Mouse (Mus musculus) T-helper 1 cell (primary cell): ENCODE results near the gene Prm2.

ENCODE experiments used
- in situ Hi-C: fragments of 300-600 bp; cut with MboI, MseI; formaldehyde crosslinking; loops from one replicate; pipeline ENCODE4 v1.15.1; 2025; ENCODE audit warnings: high pct_unique_total_duplicates

Prm2 gene

DNA sequence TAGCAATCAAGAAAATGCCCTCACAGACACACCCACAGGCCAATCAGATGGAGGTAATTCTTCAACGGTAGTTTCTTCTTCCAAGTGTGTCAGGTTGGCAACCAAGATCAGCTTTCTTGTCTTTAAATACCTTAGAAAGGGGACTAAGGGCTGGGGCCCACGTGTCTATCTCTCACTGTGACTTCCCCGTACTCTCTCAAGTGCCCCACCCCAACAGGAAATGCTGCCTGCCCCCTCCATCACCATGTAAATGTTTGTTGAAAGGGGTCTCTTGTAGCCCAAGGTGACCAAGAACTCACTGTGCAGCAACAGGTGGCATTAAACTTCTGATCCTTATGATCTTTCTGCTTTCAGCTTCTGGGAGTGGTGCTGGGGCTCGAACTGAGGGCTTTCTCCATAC is 17.8 kb upstream of the Prm2 start:
- in situ Hi-C loops, result loop anchor here (25.0 kb wide), 1 partner anchor 1976 kb away; the partner anchor contains the start of gene 1810013L24Rik

DNA sequence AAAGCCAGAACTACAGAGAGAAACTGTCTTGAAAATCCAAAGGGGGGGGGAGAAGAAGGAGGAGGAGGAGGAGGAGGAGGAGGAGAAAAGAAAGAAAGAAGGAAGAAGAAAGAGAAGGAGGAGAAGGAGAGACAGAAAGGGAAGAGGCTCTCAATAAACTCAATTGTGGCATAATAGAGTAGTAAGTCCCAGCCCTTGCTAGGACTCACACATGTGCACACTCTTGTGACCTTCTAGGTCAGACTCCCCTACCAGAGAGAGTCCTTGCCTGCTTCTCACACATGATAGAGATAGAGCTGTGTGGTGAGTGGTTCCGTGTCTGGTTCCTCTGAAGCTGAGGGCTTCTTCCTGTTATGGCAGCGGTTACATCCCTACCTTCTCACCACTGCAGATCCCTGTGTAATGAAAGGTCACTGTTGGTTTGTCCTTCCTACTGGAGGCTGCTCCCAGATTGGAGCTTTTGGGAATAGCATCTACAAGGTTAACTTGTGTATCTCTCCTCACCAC is 17.0 kb upstream of the Prm2 start, which contains the start of gene Gm11172:
Gene Gm11172 (plus strand): TSS at position 51 of the 507 bp plus-strand sequence.
- in situ Hi-C loops, result loop anchor here (25.0 kb wide), 1 partner anchor 1976 kb away; the partner anchor contains the start of gene 1810013L24Rik

DNA sequence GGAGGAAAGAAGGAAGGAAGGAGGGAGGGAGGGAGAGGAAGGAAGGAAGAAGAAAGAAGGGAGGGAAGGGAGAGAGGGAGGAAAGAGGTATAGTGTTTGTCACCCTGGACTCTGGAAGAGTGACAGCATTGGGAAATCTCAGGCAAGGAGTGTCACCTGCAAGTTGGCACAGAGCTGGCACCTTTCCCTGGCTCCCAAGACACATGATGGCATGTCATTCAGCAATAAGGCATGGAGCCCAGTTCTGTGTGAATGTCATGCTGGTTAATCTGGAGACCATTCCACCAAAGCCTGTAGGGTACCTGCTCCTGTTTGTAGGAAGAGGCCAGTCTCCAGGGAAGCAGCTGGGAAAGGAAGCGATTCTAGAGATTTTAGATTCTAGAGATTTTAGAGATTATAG is 14.4 kb upstream of the Prm2 start:
- in situ Hi-C loops, result loop anchor here (25.0 kb wide), 1 partner anchor 1973 kb away; the partner anchor contains the start of gene 1810013L24Rik

DNA sequence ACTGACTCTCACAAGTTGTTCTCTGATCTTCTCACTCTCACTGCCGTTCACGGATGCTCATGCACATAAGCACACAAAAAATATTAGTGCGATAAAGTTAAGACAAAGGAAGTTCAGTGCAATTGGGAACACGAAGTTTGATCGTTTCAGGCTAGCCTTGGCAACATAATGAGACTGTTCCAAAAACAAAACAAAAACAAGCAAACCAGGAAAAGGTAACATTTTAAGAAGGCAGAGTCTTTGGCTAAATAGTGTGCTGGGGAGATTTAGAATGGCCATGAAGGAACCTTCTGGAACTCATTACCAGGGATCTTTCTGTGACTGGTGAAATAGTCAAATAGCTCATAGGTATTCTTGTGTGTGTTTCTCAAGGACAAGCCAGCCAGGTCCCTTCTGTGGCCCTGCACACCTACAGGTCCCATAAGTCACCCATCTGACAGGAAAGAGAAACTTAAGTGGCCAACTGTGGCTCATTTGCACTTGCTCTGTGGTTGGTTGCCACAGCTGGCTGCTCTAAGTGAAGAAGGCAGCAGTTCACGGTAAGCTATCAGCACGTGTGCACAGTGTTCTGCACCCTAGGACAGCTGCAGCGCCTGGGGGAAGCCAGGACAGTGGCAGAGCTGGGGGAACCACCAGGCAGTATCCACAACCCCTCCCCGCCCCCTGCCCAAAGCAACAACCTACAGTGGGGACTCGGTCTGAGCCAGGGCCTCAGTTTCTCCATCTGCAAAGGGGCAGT is 10.0 kb upstream of the Prm2 start, which contains the start of gene Prm1:
Gene Prm1 (minus strand): TSS at position 51 of the 739 bp plus-strand sequence.
- in situ Hi-C loops, result loop anchor here (25.0 kb wide), 1 partner anchor 1969 kb away; the partner anchor contains the start of gene 1810013L24Rik

DNA sequence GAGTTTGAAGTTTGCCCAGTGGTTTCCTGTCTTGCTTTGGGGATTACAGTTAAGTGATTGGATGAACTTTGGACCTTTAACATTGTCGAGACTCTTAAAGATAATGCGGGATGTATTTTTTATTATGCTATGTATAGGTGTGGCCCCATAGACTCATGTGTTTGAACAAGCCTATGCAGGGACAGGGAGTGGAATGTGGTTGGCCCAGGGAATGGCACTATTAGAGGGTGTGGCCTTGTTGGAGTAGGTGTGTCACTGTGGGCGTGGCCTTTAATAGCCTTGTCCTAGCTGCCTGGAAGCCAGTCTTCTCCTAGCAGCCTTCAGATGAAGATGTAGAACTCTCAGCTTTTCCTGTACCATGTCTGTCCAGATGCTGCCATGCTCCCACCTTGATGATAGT is 6.5 kb upstream of the Prm2 start:
- in situ Hi-C loops, result loop anchor here (25.0 kb wide), 1 partner anchor 1965 kb away; the partner anchor contains the start of gene 1810013L24Rik

DNA sequence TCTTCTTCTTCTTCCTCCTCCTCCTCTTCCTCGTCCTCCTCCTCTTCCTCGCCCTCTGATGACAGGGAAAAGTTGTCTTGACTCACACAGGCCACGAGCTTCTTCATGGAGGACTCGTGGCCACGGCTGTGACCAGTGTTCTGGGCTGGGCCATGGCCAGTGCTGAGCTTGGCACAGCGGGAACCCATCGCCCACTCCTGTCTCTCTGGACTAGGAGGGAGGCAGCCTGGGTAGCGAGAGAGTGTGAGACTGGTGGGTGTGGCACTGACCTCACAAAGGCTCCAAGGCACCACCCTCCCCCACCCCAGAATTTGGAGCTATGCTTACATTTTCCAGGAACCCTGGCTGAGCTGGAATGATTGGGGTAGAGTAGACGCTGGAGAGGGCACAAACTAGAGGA is 5.2 kb downstream of the Prm2 start, which contains the start of gene Prm3:
Gene Prm3 (minus strand): TSS at position 213 of the 400 bp plus-strand sequence.
- in situ Hi-C loops, result no loop called here

DNA sequence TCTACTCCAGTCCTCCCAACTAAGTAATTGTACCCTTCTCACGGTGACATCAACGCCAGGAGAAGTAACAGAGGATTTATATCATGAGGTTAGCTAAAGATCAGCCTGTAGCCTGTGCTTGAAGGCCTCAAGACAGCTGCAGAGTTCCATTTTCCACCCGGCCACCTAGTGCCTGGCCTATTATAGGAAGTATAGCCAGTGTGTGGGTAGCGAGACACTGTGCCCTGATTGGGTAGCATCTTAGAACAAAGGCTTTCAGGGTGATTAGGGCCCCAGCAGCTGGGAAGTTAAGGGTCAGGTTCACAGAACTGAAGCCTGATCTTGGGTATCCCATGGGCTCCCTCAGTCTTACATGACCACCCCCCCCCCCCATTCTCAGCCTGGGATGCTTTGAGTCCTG is 7.1 kb downstream of the Prm2 start:
- in situ Hi-C loops, result loop anchor here (5.0 kb wide), 2 partner anchors 48 to 222 kb away; partner anchors contain the start of gene Rmi2

DNA sequence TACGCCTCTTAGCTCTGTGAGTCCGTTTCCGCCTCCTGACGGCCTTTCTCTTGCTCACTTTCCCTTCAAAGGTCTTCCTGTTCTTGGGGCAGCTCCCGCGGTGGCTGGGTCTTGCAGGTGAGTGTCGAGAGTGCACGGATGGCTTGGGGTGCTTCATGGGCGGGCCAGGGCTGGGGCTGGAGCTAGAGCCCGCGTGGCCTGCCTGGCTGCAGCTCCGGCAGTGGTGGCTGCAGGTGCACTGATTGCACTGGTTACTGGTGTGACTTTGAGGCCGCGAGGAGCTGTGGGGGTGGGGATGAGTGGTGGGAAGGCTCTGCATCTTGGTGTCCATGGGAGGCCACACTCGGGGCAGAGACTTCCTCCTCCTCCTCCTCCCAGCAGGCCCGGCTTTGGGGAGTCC is 7.7 kb downstream of the Prm2 start, which contains the start of gene Tnp2:
Gene Tnp2 (minus strand): TSS at position 390 of the 400 bp plus-strand sequence.
- in situ Hi-C loops, result loop anchor here (5.0 kb wide), 2 partner anchors 49 to 221 kb away; partner anchors contain the start of gene Rmi2

DNA sequence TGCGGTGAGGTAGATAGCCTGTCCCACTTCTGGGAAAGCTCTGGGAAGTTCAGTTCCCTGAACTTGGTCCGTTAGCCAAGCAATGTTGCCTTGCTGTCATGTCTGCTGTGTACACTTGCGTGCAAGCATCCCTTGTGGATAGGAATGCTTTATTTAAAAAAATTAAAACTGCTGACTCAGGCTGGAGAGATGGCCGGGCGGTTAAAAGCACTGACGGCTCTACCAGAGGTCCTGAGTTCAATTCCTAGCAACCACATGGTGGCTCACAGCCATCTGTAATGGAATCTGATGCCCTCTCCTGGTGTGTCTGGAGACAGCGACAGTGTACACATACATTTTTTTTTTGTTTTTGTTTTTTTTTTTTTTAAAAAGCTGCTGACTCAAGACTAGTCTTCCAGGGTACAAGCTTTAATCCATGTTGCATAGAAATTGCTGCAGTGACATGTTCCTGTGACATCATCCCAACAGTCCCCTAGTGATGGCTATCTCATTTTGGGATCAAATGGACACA is 8.3 kb downstream of the Prm2 start:
- in situ Hi-C loops, result loop anchor here (5.0 kb wide), 2 partner anchors 50 to 220 kb away; partner anchors contain the start of gene Rmi2

DNA sequence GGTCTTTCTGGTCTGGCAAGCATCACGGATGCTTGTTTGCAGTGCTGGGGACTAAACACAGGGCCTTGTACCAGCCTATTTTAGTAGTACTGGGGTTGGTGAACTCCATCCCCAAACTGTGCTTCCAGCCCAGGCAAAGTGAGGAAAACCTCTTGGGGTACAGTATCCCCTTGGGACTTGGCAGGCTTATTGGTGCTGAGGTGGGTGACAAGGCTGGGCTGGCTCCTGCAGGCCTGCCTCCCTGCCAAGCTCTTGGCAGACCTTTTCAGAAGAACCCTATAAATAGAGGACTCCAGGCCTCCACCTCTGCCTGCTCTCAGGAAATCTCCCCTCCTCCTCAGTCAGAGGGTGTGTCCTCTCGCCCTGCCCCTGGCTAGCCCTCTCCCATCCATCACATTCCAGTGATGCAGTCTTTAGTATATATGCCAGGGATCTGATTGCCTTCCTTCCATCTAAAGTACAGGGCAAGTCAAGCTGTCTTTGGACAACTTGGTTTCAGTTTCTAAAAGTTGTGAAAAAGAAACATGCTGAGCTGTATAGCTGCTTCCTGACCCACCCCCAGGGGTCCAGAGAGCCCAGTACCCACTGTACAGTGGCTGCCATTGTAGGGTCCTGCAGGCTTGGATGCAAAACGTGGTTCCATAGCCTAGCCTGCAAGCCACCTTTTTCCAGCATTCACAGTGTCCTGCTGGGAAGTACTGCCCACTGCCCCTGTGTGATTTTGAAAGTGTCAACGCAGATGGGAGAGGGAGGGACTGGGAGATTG is 9.0 kb downstream of the Prm2 start:
- in situ Hi-C loops, result loop anchor here (5.0 kb wide), 2 partner anchors 50 to 220 kb away; partner anchors contain the start of gene Rmi2

DNA sequence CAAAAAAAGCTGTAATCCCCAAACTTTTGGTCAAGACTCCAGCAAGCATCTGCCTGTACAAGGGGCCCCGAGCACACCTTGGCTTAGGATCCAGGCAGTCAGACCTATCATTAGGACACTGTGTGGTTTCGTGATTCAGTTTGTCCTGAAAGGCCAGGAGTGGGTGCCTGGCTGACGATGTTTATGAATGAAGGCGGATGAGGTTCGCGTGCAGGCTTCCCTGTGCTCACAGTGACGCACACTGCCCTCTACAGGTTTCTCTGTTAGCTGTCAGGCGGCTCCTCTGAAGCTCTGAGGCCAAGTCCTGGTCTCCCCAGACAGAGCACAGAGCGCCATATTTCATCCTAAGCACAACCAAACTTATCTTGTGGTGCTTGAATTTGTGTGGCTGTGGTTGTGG is 9.6 kb downstream of the Prm2 start:
- in situ Hi-C loops, result loop anchor here (5.0 kb wide), 2 partner anchors 51 to 219 kb away; partner anchors contain the start of gene Rmi2

DNA sequence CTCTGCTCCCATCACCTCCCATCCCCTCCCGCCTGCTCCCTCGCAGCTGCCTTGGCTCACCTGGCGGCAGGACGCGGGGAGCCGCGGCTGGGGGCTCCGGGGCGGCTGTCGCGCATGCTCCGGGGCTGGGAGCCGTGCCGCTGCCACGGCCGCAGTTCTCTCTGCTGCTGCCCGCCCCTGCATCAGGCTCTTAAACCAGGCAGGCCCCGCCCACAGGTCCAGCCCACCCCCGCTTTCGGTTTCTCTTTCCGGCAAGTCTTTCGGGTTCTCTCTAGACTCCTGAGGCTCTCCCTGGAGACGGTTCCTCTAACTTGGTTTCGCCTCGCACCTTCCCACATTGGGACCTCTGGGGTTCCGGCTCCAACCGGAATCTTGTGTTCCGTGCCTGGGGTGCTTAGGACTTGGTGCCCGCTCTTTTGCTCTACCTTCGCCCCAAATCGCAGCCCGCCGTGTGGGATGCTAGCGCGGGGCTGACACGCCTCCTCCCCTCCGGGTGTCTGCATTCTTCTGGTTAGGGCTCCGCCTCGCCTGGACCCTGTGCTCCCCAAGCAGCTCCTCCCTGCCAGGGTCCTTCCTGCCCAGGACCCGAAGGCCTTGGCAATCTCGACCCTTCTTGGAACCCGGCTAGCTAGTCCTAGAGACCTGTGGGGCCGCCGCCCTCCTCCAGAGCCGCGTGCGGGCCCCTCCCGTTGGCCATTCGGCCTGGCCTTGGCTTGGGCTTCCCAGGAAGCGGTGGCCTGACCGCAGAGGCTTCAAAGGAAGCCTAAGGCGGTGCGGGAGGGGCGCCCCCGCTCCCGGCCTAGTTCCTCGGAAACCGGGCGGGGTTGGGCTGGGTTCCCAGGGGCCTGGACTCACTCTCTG is 10.3 kb downstream of the Prm2 start, which contains the start of gene Socs1:
Gene Socs1 (minus strand): TSS at position 166 of the 861 bp plus-strand sequence.
- in situ Hi-C loops, result loop anchor here (5.0 kb wide), 2 partner anchors 52 to 218 kb away; partner anchors contain the start of gene Rmi2

DNA sequence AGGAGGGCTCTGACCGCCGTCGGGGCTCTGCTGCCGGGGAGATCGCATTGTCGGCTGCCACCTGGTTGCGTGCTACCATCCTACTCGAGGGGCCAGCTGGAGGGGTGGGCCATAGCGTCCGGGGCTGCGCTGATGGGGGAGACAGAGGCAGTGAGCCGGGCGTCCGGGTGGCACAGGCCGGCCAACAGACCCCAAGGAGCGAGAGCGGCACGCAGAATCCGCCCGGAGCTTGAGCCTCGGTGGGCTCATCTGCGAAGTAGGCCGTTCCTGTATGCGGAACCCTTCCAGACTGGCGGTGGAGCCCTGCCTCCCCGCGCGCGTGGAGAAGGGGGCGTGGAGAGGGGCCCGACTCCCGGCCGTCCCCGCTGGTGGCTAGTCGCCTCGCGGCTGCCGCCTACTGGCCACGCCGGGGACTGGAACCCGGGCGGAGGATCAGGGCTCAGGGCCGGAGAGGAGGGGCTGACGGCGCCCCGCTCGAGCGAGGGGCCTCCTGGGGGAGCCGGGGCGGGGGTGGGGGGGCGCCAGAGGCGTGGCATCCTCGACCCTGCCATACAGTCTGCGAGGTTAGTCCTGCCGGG is 11.1 kb downstream of the Prm2 start:
- in situ Hi-C loops, result loop anchor here (5.0 kb wide), 2 partner anchors 52 to 218 kb away; partner anchors contain the start of gene Rmi2

DNA sequence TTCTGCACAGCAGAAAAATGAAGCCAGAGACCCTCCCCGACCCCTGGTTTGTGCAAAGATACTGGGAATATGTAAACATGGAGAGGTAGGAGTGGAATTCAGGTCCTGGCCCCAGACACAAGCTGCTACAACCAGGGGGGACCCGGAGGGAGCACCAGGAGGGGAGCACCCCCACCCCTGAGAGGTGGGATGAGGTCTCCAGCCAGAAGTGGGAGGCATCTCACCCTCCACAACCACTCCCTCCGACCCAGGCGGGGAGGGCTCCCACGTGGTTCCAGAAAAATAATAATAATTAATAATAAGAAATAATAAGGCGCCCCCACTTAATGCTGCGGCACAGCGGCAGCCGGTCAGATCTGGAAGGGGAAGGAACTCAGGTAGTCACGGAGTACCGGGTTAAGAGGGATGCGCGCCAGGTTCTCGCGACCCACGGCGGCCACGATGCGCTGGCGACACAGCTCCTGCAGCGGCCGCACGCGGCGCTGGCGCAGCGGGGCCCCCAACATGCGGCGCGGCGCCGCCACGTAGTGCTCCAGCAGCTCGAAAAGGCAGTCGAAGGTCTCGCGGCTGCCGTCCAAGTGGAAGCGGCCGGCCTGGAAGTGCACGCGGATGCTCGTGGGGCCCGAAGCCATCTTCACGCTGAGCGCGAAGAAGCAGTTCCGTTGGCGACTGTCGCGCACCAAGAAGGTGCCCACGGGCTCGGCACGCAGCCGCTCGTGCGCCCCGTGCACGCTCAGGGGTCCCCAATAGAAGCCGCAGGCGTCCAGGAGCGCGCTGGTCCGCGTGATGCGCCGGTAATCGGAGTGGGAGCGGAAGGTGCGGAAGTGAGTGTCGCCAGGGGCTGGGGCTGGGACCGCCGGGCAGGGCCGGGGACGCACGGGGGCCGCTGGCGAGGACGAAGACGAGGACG is 11.8 kb downstream of the Prm2 start:
- in situ Hi-C loops, result no loop called here

DNA sequence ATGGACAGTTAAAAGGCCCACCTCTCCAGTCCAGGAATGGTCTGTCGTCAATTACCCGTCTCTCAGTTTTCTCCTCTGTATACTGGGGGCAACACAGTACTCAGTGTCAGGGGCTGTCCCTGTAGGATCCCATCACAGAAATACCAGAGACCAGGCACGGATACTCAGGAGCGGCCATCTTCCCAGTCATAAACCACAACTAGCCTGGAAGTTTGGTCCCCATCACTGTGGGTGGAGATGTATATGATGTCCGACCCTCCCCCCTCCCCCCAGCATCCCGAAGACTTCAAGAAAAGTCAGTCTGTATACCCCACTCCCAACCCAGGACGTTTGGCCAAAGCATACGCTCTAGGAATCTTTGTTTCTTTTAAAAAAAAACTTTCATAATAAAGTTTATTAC is 12.5 kb downstream of the Prm2 start:
- in situ Hi-C loops, result no loop called here

DNA sequence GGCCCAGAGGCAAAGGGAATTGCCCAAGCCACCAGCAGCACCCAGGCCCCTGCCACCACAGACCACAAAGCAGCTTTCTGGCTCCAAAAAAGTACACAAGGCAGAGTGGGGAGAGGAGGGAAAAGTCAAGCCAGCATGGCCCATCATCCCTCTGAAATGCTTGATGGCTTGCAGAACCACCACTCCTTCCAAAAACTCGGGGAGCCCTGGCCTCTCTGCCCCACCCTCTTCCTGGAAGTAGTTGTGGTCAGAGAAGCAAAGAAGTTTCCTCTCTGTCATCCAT is 12.8 kb downstream of the Prm2 start:
- in situ Hi-C loops, result no loop called here

DNA sequence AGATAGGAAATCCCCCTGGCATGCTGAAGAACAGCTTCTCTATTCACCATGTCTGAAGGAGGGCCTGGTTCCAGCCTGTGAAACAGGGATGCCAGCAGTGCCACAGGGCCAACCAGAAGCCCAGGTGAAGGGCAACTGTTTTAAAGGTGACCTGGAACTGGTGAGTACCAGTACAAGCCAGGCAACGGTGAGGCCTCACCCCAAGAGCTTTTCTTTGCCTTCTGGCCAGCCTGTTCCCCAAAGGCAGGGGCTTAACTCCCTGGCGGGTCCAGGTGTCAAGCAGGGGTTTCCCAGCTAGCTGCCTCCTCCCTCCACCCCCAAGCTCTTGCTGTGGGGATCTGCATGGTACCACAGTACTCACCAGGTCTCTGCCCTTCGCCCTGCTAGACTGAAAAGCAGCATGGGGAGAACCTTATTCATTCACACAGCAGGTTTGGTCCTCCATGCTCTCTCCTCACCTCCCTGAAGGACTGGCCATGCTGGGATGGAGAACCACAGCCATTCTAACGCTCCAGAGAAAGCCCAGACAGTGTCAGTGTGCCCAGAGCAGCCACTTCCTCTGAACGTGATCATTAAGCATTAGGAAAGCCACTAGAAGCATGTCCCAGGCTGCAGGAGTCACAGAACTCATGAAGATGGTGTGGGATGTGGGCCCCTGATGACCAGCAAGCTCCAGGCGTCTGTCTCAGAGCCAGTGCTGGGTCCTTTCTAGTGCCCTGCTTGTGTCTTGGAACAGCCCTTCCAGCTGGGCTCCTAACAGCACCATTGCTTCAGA is 13.4 kb downstream of the Prm2 start:
- in situ Hi-C loops, result no loop called here

DNA sequence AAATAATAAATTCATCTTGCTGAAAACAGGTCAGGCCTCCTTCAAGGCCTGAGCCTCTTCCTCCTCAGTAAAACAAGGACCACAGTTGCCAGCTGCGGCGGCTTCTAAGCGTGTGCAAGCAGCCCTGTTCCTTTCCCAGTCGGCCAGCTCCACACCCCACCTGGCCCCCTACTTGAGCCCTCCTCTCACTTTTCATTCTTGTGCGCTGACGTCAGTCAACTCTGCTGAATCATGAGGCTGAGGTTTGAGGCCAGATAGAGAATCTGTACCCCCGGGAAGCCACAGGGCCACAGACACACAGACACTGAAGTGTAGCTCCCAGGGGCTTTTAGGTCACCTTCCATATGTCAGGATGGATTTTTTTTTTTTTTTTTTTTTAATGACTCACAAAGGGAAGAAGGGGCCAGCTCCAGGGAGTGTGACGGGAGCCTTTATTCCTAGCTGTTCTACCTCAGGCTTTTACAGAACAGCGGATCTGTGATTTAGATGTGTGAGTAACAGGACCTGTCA is 14.0 kb downstream of the Prm2 start:
- in situ Hi-C loops, result no loop called here
